Mouse (Mus musculus) intestine, embryonic 14.5 days (tissue): ENCODE results near the gene Sumo1. TPM values are rescaled to one million over a fixed set of nuclear protein-coding genes. Genes with fewer than 3 reads are reported as not detected.

Experiments used
- ATAC-seq: fragments of 200-750 bp; cut with Nextera tagmentation; replicated peaks from 2 replicates; pipeline ENCODE4 v1.8.0; 2017; ENCODE audit warnings: low read depth, moderate number of reproducible peaks, moderate TSS enrichment, moderate library complexity; ENCODE audit not compliant: low FRiP score, low TSS enrichment
- DNase-seq: peaks from one replicate; pipeline ENCODE4 v3.0.0-alpha.2; 2018; ENCODE audit warnings: low spot score
- H3K27ac ChIP-seq: fragments of 300-500 bp; sonication (generic); 2 replicates; pipeline ENCODE4 v1.5.1; 2014; ENCODE audit warnings: low read depth, mild to moderate bottlenecking, control low read depth
- H3K27me3 ChIP-seq: fragments of 300-500 bp; sonication (generic); replicated peaks from 2 replicates; pipeline ENCODE4 v1.6.1; 2014; ENCODE audit warnings: low read length, control low read depth; ENCODE audit not compliant: control insufficient read depth, insufficient read depth
- H3K36me3 ChIP-seq: fragments of 300-500 bp; sonication (generic); 2 replicates; pipeline ENCODE4 v1.6.1; 2014; ENCODE audit warnings: low read length, control low read depth; ENCODE audit not compliant: control insufficient read depth, insufficient read depth
- H3K4me1 ChIP-seq: fragments of 300-500 bp; sonication (generic); replicated peaks from 2 replicates; pipeline ENCODE4 v1.6.1; 2014; ENCODE audit warnings: low read length, control low read depth, mixed read lengths; ENCODE audit not compliant: control insufficient read depth, insufficient read depth
- H3K4me2 ChIP-seq: fragments of 300-500 bp; sonication (generic); 2 replicates; pipeline ENCODE4 v1.6.1; 2014; ENCODE audit warnings: low read length
- H3K4me3 ChIP-seq: fragments of 300-500 bp; sonication (generic); 2 replicates; pipeline ENCODE4 v1.5.1; 2014; ENCODE audit warnings: low read depth, low read length, control low read depth, mixed read lengths
- H3K9ac ChIP-seq: fragments of 300-500 bp; sonication (generic); 2 replicates; pipeline ENCODE4 v1.6.1; 2014; ENCODE audit warnings: mild to moderate bottlenecking, low read length
- H3K9me3 ChIP-seq: fragments of 300-500 bp; sonication (generic); 2 replicates; pipeline ENCODE4 v1.6.1; 2016; ENCODE audit warnings: low read length, control low read depth; ENCODE audit not compliant: control insufficient read depth
- WGBS: fragments of 180-500 bp; shearing (Covaris S2); extraction: QIAGEN DNeasy Blood & Tissue Kit; methylation state at CpG from one replicate; pipeline ENCODE4 v1.1.7; 2014; 5-methylcytosine and 5-hydroxymethylcytosine counted together
- polyA plus RNA-seq: library from polyadenylated mRNA; unstranded; fragments of >200 nt; fragmentation: Nextera tagmentation; extraction: Ambion mirVana; gene quantifications from 2 replicates; pipeline ENCODE4 v1.2.1, GENCODE M21; 2014

Gene Sumo1
- polyA plus RNA-seq, 1 experiment from 2014 or later: 371 TPM

DNA sequence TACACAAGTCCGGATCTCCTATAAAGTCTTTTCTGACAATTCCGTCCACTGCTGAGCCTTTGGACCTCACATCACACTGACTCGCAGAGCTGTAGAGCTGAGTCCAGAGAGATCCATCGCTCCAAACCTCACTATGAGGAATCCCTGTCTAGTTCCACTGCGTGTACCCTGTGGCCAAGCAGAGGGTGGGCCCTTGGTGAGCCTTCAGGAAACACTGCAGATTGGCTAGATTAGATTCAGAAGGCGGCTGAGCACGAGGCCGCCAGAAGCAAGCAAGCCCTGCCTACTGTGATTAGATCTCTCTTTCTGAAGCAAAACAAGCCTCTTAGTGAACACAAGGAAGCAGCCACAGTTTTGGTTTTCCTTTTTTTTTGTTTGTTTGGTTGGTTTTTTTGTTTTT, 126.7 kb downstream of the Sumo1 start:
- WGBS: 77% methylated on average over 8 of the region's 8 CpGs
- no peak for ATAC-seq

DNA sequence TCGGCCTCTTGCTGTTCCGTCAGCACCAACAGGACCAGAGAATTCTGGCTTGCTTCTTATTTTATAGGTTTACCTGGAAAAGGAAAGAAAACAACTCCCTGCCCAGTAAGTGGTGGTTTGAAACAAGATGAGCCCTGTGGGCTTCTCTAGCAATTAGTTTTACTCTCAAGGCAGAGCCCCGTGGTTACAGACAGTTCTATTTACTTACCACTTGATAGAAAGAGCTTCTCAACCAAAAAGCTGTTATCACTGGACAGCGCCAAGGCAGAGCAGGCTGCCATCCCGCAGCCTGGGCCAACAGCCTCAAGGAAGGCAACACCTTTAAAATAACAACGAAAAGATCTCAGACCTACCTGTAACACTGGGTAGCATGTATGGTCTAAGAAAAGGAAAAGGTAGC, 128.4 kb downstream of the Sumo1 start:
- ATAC-seq (no peak), DNase-seq (no peak)
- H3K36me3 ChIP-seq: no peaks in the 10 kb centered on the region
- WGBS: 44% methylated on average over 6 of the region's 6 CpGs
- H3K4me2 ChIP-seq: no peak overlapping the region
- no peaks in the 10 kb centered on the region for H3K27me3 ChIP-seq
- no peaks in the 10 kb centered on the region; the same call in 1 of the 2 replicates for H3K4me1 ChIP-seq
- H3K4me3 ChIP-seq: no peak overlapping the region
- no peaks in the 10 kb centered on the region for H3K9me3 ChIP-seq
- H3K27ac ChIP-seq: no peak overlapping the region
- no peak overlapping the region for H3K9ac ChIP-seq

More for the DNA sequence above, 126.7 kb downstream of the Sumo1 start:
- no peaks in the 10 kb centered on the region for H3K36me3 ChIP-seq
- no peak overlapping the region for H3K4me3 ChIP-seq
- no peak overlapping the region for H3K27ac ChIP-seq
- H3K27me3 ChIP-seq: no peaks in the 10 kb centered on the region
- H3K9me3 ChIP-seq: no peaks in the 10 kb centered on the region
- no peak overlapping the region for H3K9ac ChIP-seq
- no peak overlapping the region for H3K4me2 ChIP-seq
- H3K4me1 ChIP-seq: no peaks in the 10 kb centered on the region; the same call in 1 of the 2 replicates
- DNase-seq: no peak

DNA sequence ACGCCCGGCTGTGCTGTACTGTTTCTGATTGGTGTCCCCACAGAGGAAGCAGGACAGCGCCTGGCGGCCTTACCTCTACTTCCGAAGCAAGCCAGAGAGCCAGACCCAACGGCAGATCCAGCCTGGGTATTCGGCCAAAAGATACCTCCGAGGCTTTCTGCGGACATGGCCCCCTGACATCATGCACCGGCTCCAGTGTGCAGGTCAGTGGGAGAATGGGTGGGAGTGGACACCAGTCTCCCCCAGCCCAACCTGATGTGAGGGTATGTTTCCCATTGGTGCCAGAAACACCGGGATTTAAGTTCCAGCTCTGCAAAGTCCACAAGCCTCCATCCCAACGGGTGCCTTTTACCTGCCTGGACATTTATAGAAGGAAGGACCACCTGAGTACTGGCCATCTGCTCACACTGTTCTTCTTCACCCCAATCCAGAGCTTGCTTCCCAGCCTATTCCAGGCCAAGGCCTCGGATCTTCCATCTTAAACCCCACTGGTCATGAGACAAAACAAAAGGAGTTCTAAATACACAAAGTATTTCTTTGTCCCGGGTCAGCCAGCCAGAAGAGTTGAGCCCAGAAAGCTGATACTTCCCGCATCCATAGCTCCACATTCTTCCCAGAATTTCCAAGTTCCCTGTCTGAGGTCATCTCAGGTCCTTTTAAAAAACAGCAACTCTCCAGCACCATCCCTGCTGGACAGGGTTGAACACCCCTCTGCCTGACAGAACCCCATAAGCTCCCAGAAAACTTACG, 129.2 kb downstream of the Sumo1 start:
- no peaks in the 10 kb centered on the region; the same call in 1 of the 2 replicates for H3K4me1 ChIP-seq
- ATAC-seq: no peak
- 85% methylated on average over 16 of the region's 16 CpGs for WGBS

DNA sequence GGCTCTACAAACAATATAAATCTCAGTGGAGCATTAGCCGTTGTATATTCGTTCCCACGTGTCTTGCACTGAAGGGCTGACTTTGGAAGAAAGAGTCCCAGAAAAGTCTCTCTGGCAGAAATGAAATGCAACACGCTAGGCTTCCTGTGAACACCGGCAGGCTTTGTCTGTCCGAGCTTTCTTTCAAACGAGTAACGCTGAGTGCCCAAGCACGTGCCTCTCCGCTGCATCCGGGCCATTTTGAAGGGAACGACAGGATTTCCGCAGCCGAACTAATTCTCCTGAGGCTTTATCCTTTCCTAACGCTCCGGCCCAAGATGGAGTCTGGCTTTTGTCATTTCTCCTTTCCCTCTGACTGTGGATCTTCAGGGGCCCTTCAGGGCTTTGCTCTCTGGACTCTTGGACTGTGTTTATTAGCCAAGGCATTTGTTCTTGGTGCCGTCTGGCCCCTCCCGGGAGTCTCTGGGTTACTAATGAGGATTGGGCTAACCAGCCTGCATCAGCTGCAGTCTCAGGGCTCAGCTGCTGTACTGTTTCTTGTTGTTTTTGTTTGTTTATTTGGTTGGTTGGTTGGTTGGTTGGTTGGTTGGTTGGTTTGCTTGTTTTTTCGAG, 130.0 kb downstream of the Sumo1 start:
- WGBS: 44% methylated on average over 19 of the region's 19 CpGs
- H3K9ac ChIP-seq: no peak overlapping the region
- DNase-seq (no peak), ATAC-seq (no peak)
- no peaks in the 10 kb centered on the region for H3K27me3 ChIP-seq
- no peaks in the 10 kb centered on the region; the same call in 1 of the 2 replicates for H3K4me1 ChIP-seq
- no peaks in the 10 kb centered on the region for H3K36me3 ChIP-seq
- H3K9me3 ChIP-seq: no peaks in the 10 kb centered on the region
- H3K4me2 ChIP-seq: no peak overlapping the region
- no peak overlapping the region for H3K4me3 ChIP-seq
- H3K27ac ChIP-seq: peak overlapping the region; percentile 51; the same call in 1 of the 2 replicates

More for the DNA sequence above, 129.2 kb downstream of the Sumo1 start:
- H3K9ac ChIP-seq: no peak overlapping the region
- H3K27ac ChIP-seq: no peak overlapping the region
- H3K9me3 ChIP-seq: no peaks in the 10 kb centered on the region
- H3K4me2 ChIP-seq: no peak overlapping the region
- no peak overlapping the region for H3K4me3 ChIP-seq
- no peaks in the 10 kb centered on the region for H3K36me3 ChIP-seq
- no peak for DNase-seq
- H3K27me3 ChIP-seq: no peaks in the 10 kb centered on the region

DNA sequence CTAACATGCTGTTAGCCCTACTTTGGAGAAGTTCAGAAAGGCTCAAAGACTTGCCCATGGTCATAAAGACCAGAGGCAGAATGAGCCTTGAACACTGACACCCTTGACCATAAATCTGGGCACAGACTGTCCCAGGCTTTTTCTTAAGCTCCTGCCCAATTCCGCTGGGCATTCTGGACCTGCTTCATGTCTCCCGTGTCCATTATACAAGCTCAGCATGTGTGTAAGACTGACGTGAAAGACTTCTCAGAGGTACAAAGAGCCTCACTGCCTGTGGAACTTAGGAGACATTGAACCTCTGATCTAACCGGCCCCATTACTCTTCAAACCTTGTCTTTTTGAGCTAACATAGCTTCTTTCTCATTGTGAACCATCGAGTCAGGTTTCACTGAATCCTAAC, 132.3 kb downstream of the Sumo1 start:
- 92% methylated on average over 5 of the region's 5 CpGs for WGBS
- H3K4me1 ChIP-seq: no peaks in the 10 kb centered on the region; the same call in 1 of the 2 replicates
- no peaks in the 10 kb centered on the region for H3K27me3 ChIP-seq
- H3K36me3 ChIP-seq: no peaks in the 10 kb centered on the region
- no peaks in the 10 kb centered on the region for H3K9me3 ChIP-seq
- no peak overlapping the region for H3K4me3 ChIP-seq
- ATAC-seq (no peak), DNase-seq (no peak)
- H3K9ac ChIP-seq: no peak overlapping the region
- no peak overlapping the region for H3K4me2 ChIP-seq
- H3K27ac ChIP-seq: no peak overlapping the region

Other genes with a start within 250 kb of the Sumo1 start
- gene Fzd7, start 188.4 kb downstream of the Sumo1 start, polyA plus RNA-seq: 10.8 and 11.5 TPM in 2 replicates
- 0.42 and 0.46 TPM in 2 replicates for gene Gm973, start 154.6 kb downstream of the Sumo1 start, polyA plus RNA-seq
- gene Nop58, start 14.1 kb upstream of the Sumo1 start, polyA plus RNA-seq: 256 and 268 TPM in 2 replicates
- gene Bmpr2, start 92.6 kb upstream of the Sumo1 start, polyA plus RNA-seq: 11.9 and 12.5 TPM in 2 replicates
- gene Fam117b, start 242.2 kb upstream of the Sumo1 start, polyA plus RNA-seq: 10.3 and 11.0 TPM in 2 replicates